ENCODE assay signal across 30 mouse cellular contexts in the genomic region with DNA sequence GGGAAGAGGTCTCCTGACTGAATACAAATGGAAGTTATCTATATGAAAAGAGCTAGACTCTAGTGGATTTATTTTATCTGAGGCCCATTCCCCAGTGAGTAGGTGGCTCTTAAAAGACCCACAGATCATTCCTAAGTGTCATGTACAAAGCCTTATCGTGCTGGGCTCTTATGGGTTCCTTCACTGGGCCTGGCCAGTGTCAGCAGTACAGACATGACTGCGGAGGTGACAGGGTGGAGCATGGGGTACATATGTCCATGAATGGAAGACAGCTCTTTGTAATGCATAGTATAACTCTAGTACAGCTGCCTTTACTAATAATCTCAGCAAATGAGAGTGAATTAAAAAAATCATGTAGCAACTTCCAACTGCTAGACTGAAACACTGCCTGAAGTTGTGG.
DNase-seq lines count a peak whose midpoint lies in the region; ATAC-seq and TF ChIP-seq lines count a peak whose summit lies in the region.
"Had no signal": no experiment of that assay in that cellular context is flagged by ENCODE, and none has a peak within 500 bp of the region (broad histone marks: within the 10 kb centered on the region; RNA-seq: fewer than 3 reads in every experiment).

No protein-coding gene starts in this region.

- peaks cover 27% of the 10 kb centered on the region for H3K36me3 ChIP-seq in heart, adult 2 months (ENCODE audit: control insufficient read depth, insufficient read depth, low read length)
- peaks cover 53% of the 10 kb centered on the region for H3K36me3 ChIP-seq in heart, embryonic 14.5 days (ENCODE audit: control insufficient read depth, insufficient read depth, low read length)
- H3K36me3 ChIP-seq in lung, embryonic 16.5 days (ENCODE audit: control insufficient read depth, insufficient read depth, low read length) = peaks cover 3% of the 10 kb centered on the region; the same call in 1 of the 2 replicates
- peaks cover 21% of the 10 kb centered on the region for H3K36me3 ChIP-seq in heart, postnatal 0 days (replicated peaks; ENCODE audit: control insufficient read depth, insufficient read depth, low read length)
- no peaks in the 10 kb centered on the region for H3K36me3 ChIP-seq in midbrain, embryonic 13.5 days

- peak overlapping the region; percentile 62 for H3K27ac ChIP-seq in heart, adult 2 months
- H3K27ac ChIP-seq in heart, embryonic 14.5 days (replicated peaks in 1 of 2; ENCODE audit: control insufficient read depth in 1 of 2, insufficient read depth in 1 of 2, low read depth in 2 of 2, low read length in 2 of 2) = peak overlapping the region; percentile 1 to 97; a peak in 3 of 4 replicates
- peak overlapping the region; percentile 56; the same call in 1 of the 2 replicates for H3K27ac ChIP-seq in lung, embryonic 16.5 days (ENCODE audit: low read length)
- H3K27ac ChIP-seq in heart, postnatal 0 days (ENCODE audit: low read depth) = peak overlapping the region; percentile 98
- no peak overlapping the region for H3K27ac ChIP-seq in midbrain, embryonic 13.5 days
- H3K27ac ChIP-seq: embryonic facial prominence, embryonic 13.5 days; hindbrain, embryonic 12.5 days; hindbrain, postnatal 0 days; intestine, embryonic 15.5 days; layer of hippocampus, adult 2 months; left cerebral cortex, adult 2 months; liver, embryonic 13.5 days; macrophage had no signal

- H3K79me2 ChIP-seq in heart, adult 2 months (replicated peaks; ENCODE audit: control insufficient read depth, insufficient read depth, low read length) = no peaks in the 10 kb centered on the region

- no peak for TF ChIP-seq CTCF in heart, adult 2 months (IDR thresholded peaks at IDR 0.05)
- no peak for TF ChIP-seq CTCF in heart, postnatal 0 days (IDR thresholded peaks at IDR 0.05; ENCODE audit: low read depth)

- intact Hi-C loops in heart, adult 2 months (cut with DNase I) = no loop called here
- intact Hi-C loops in heart, postnatal 10 days (cut with DNase I) = no loop called here

- no peak for TF ChIP-seq EP300 in heart, adult 2 months (IDR thresholded peaks at IDR 0.05; ENCODE audit: insufficient read depth, low read depth, low read length)
- peak; percentile 47; the same call in 1 of the 2 replicates for TF ChIP-seq EP300 in heart, postnatal 0 days (IDR thresholded peaks at IDR 0.05; ENCODE audit: low read depth)

- H3K9ac ChIP-seq in heart, adult 2 months (ENCODE audit: low read depth, low read length) = no peak overlapping the region
- H3K9ac ChIP-seq in heart, embryonic 14.5 days (ENCODE audit: low read length) = peak overlapping the region; percentile 60; the same call in 1 of the 2 replicates
- no peak overlapping the region for H3K9ac ChIP-seq in lung, embryonic 16.5 days (ENCODE audit: low read length)
- no peak overlapping the region for H3K9ac ChIP-seq in heart, postnatal 0 days (replicated peaks; ENCODE audit: low read depth, low read length)
- H3K9ac ChIP-seq in midbrain, embryonic 13.5 days (replicated peaks) = no peak overlapping the region
- H3K9ac ChIP-seq: embryonic facial prominence, embryonic 13.5 days; hindbrain, embryonic 12.5 days; intestine, embryonic 15.5 days; liver, embryonic 13.5 days had no signal

- TF ChIP-seq POLR2A in heart, adult 2 months (IDR thresholded peaks at IDR 0.05; ENCODE audit: insufficient read depth, low read depth, low read length) = no peak

- no peak overlapping the region for H3K4me3 ChIP-seq in heart, adult 2 months
- no peak overlapping the region for H3K4me3 ChIP-seq in heart, embryonic 14.5 days (ENCODE audit: control insufficient read depth in 1 of 2, insufficient read depth in 1 of 2, low read depth in 1 of 2, low read length in 2 of 2)
- no peak overlapping the region for H3K4me3 ChIP-seq in lung, embryonic 16.5 days (ENCODE audit: low read length)
- H3K4me3 ChIP-seq in heart, postnatal 0 days (ENCODE audit: low read depth, low read length) = no peak overlapping the region
- H3K4me3 ChIP-seq in midbrain, embryonic 13.5 days (replicated peaks) = no peak overlapping the region
- H3K4me3 ChIP-seq: embryonic facial prominence, embryonic 13.5 days; erythroblast, embryonic 14.5 days; hindbrain, embryonic 12.5 days; intestine, embryonic 15.5 days; layer of hippocampus, adult 2 months; left cerebral cortex, adult 2 months; liver, embryonic 13.5 days had no signal

- DNase-seq in heart, adult 2 months = no peak
- DNase-seq in heart, adult 9 months (ENCODE audit: low spot score in 2 of 2) = no peak
- DNase-seq in heart, postnatal 10 days = no peak
- no peak for DNase-seq in lung, adult 18-20 months
- DNase-seq in heart, postnatal 0 days (ENCODE audit: low spot score) = no peak
- DNase-seq: adrenal gland, postnatal 25 days; cerebellum, adult 11-12 months; cerebellum, adult 9-11 months; embryo, embryonic 11 days; kidney, adult 2 months; kidney, postnatal 36 days; liver, embryonic 13.5 days; midbrain, embryonic 14.5 days; retina, postnatal 1 day; right cerebral cortex, postnatal 14 days; thymus, adult 18-20 months; thymus, postnatal 25 days had no signal

- H3K27me3 ChIP-seq in heart, adult 2 months (ENCODE audit: control insufficient read depth, insufficient read depth, low read length) = no peaks in the 10 kb centered on the region
- no peaks in the 10 kb centered on the region for H3K27me3 ChIP-seq in heart, embryonic 14.5 days (ENCODE audit: control insufficient read depth, insufficient read depth, low read length)
- H3K27me3 ChIP-seq in lung, embryonic 16.5 days (ENCODE audit: control insufficient read depth, insufficient read depth, low read depth, low read length) = no peaks in the 10 kb centered on the region
- H3K27me3 ChIP-seq in heart, postnatal 0 days (ENCODE audit: control insufficient read depth, insufficient read depth, low read length) = no peaks in the 10 kb centered on the region
- H3K27me3 ChIP-seq in midbrain, embryonic 13.5 days = no peaks in the 10 kb centered on the region
- H3K27me3 ChIP-seq: embryonic facial prominence, embryonic 13.5 days; hindbrain, embryonic 12.5 days; intestine, embryonic 15.5 days; liver, embryonic 13.5 days had no signal

- no peaks in the 10 kb centered on the region for H3K9me3 ChIP-seq in heart, embryonic 14.5 days (ENCODE audit: control insufficient read depth, low read length)
- no peaks in the 10 kb centered on the region for H3K9me3 ChIP-seq in lung, embryonic 16.5 days (ENCODE audit: control insufficient read depth, low read length)
- no peaks in the 10 kb centered on the region for H3K9me3 ChIP-seq in heart, postnatal 0 days (replicated peaks; ENCODE audit: control insufficient read depth, low read length)
- no peaks in the 10 kb centered on the region for H3K9me3 ChIP-seq in midbrain, embryonic 13.5 days
- H3K9me3 ChIP-seq: embryonic facial prominence, embryonic 13.5 days; hindbrain, embryonic 12.5 days; intestine, embryonic 15.5 days; liver, embryonic 13.5 days had no signal

- peaks cover 17% of the 10 kb centered on the region for H3K4me1 ChIP-seq in heart, adult 2 months (ENCODE audit: control insufficient read depth, insufficient read depth, low read length)
- H3K4me1 ChIP-seq in heart, embryonic 14.5 days (ENCODE audit: control insufficient read depth in 2 of 2, insufficient read depth in 2 of 2, low read length in 2 of 2) = peaks cover 47 to 93% of the 10 kb centered on the region in 2 experiments
- peaks cover 66% of the 10 kb centered on the region for H3K4me1 ChIP-seq in lung, embryonic 16.5 days (replicated peaks; ENCODE audit: control insufficient read depth, insufficient read depth, low read length)
- H3K4me1 ChIP-seq in heart, postnatal 0 days (ENCODE audit: control insufficient read depth, insufficient read depth) = peaks cover 76% of the 10 kb centered on the region
- H3K4me1 ChIP-seq in midbrain, embryonic 13.5 days (replicated peaks) = peaks cover 20% of the 10 kb centered on the region

- 46% methylated on average over 2 of the region's 2 CpGs for WGBS in heart, adult 2 months
- WGBS in heart, embryonic 14.5 days = 27% methylated on average over 2 of the region's 2 CpGs
- WGBS in lung, embryonic 16.5 days = 55% methylated on average over 2 of the region's 2 CpGs
- WGBS in heart, postnatal 0 days = 25% methylated on average over 2 of the region's 2 CpGs
- WGBS in midbrain, embryonic 13.5 days = 93% methylated on average over 2 of the region's 2 CpGs

- peak; percentile 51; the same call in 1 of the 2 replicates for ATAC-seq in heart, embryonic 14.5 days (ENCODE audit: insufficient number of reproducible peaks, insufficient read depth, low FRiP score, low read depth)
- no peak for ATAC-seq in lung, embryonic 16.5 days (ENCODE audit: low read depth)
- ATAC-seq in heart, postnatal 0 days (ENCODE audit: insufficient read depth, low read depth) = peak; percentile 20; the same call in 1 of the 2 replicates
- no peak for ATAC-seq in midbrain, embryonic 13.5 days
- ATAC-seq: forebrain, embryonic 16.5 days; hindbrain, postnatal 0 days; intestine, embryonic 15.5 days; lung, postnatal 0 days had no signal

- H3K4me2 ChIP-seq in heart, embryonic 14.5 days (ENCODE audit: low read length) = no peak overlapping the region
- no peak overlapping the region for H3K4me2 ChIP-seq in lung, embryonic 16.5 days (ENCODE audit: low read depth, low read length)
- H3K4me2 ChIP-seq in heart, postnatal 0 days (ENCODE audit: low read depth, low read length) = no peak overlapping the region
- H3K4me2 ChIP-seq in midbrain, embryonic 13.5 days (replicated peaks) = no peak overlapping the region
- H3K4me2 ChIP-seq: embryonic facial prominence, embryonic 13.5 days; hindbrain, embryonic 12.5 days; intestine, embryonic 15.5 days; liver, embryonic 13.5 days had no signal

Comparison
In these comparisons a context has a peak if more than half of its experiments do, and no peak if none do; other contexts are left out.
1. ATAC-seq: peak in heart, embryonic 14.5 days (single experiment) and heart, postnatal 0 days (single experiment); none in lung, embryonic 16.5 days (single experiment) and midbrain, embryonic 13.5 days (single experiment).